Mouse (Mus musculus) lung, postnatal 0 days (tissue): ENCODE measurements at regions not wholly inside any gene's neighbourhood (a gene's known extent, or its start where the extent isn't known, plus 50 kb on each side); places are given as distances from the start of the nearest gene placed in this dataset.

ENCODE experiments used
- CTCF ChIP-seq: IDR thresholded peaks from 2 replicates; pipeline ENCODE4 v1.5.1; 2016; ENCODE audit warnings: antibody characterized with exemption, mild to moderate bottlenecking
- EP300 ChIP-seq: IDR thresholded peaks from 2 replicates; pipeline ENCODE4 v1.6.1; 2016; ENCODE audit warnings: antibody characterized with exemption, mild to moderate bottlenecking, control low read depth

GRCm38 (mm10) chr14:105830301-105830700 is 66.3 kb downstream of the Spry2 start:
- TF ChIP-seq CTCF (no peak), EP300 (no peak)
